Mouse (Mus musculus) MEL (cell line): Measurements from ENCODE around the gene Amotl1. TPM values are rescaled to one million over a fixed set of nuclear protein-coding genes. Genes with fewer than 3 reads are reported as not detected.
A peak's percentile ranks its signal among the peaks of the same experiment; 100 is the strongest.

ENCODE experiments used
- DNase-seq: peaks from one replicate; pipeline ENCODE4 v3.0.0; 2011; ENCODE audit warnings: low read depth, low spot score
- H3K27ac ChIP-seq: 2 replicates; pipeline ENCODE4 v1.5.1; 2012; ENCODE audit warnings: low read depth, mild to moderate bottlenecking, control low read depth, low read length, moderate library complexity; ENCODE audit not compliant: control insufficient read depth
- H3K27me3 ChIP-seq, 2 experiments: fragments of 150-350 bp in 1 of 2; sonication (generic) in 1 of 2; 2 replicates each; pipeline ENCODE4 v1.6.1; 2012; ENCODE audit warnings: low read length in 2 of 2, mild to moderate bottlenecking in 2 of 2, improper control_type of control experiment in 1 of 2, moderate library complexity in 1 of 2; ENCODE audit not compliant: insufficient read depth in 2 of 2, control insufficient read depth in 1 of 2
- H3K36me3 ChIP-seq, 2 experiments: 2 replicates each; pipeline ENCODE4 v1.6.1; 2012 to 2014; ENCODE audit warnings: low read length in 2 of 2, improper control_type of control experiment in 1 of 2, inconsistent platforms in 1 of 2, mild to moderate bottlenecking in 1 of 2; ENCODE audit not compliant: insufficient read depth in 2 of 2, control insufficient read depth in 1 of 2
- H3K4me1 ChIP-seq, 2 experiments: fragments of 150-350 bp in 1 of 2; sonication (generic) in 1 of 2; 2 replicates each; pipeline ENCODE4 v1.6.1; 2012; ENCODE audit warnings: low read length in 2 of 2, improper control_type of control experiment in 1 of 2, mild to moderate bottlenecking in 1 of 2; ENCODE audit not compliant: insufficient read depth in 2 of 2, control insufficient read depth in 1 of 2
- H3K4me3 ChIP-seq, 2 experiments: fragments of 150-350 bp in 1 of 2; sonication (generic) in 1 of 2; 2 replicates each; pipeline ENCODE4 v1.5.1; 2012; ENCODE audit warnings: low read depth in 2 of 2, low read length in 2 of 2, mild to moderate bottlenecking in 2 of 2, moderate library complexity in 2 of 2, control low read depth in 1 of 2, improper control_type of control experiment in 1 of 2; ENCODE audit not compliant: control insufficient read depth in 1 of 2, insufficient read depth in 1 of 2
- H3K79me2 ChIP-seq: 2 replicates; pipeline ENCODE4 v1.6.1; 2012; ENCODE audit warnings: mild to moderate bottlenecking, low read length, moderate library complexity; ENCODE audit not compliant: control insufficient read depth, poor library complexity, insufficient read depth
- H3K9ac ChIP-seq: 2 replicates; pipeline ENCODE4 v1.6.1; 2012; ENCODE audit warnings: low read depth, mild to moderate bottlenecking, control low read depth, low read length, moderate library complexity; ENCODE audit not compliant: control insufficient read depth, poor library complexity, severe bottlenecking
- H3K9me3 ChIP-seq: fragments of 150-350 bp; sonication (generic); replicated peaks from 2 replicates; pipeline ENCODE4 v1.6.1; 2012; ENCODE audit warnings: mild to moderate bottlenecking, low read length, improper control_type of control experiment, moderate library complexity; ENCODE audit not compliant: insufficient read depth
- BHLHE40 ChIP-seq: IDR thresholded peaks from 2 replicates; pipeline ENCODE4 v1.6.1; 2012; ENCODE audit warnings: low read depth, mild to moderate bottlenecking, inconsistent platforms, low read length, improper control_type of control experiment, borderline replicate concordance
- CHD1 ChIP-seq: IDR thresholded peaks from 2 replicates; pipeline ENCODE4 v1.6.1; 2012; ENCODE audit warnings: low read depth, mild to moderate bottlenecking, inconsistent platforms, low read length, improper control_type of control experiment
- CHD2 ChIP-seq: IDR thresholded peaks from 2 replicates; pipeline ENCODE4 v1.6.1; 2011; ENCODE audit warnings: low read length, improper control_type of control experiment
- CTCF ChIP-seq, 3 experiments: IDR thresholded peaks in 2 of 3; conservative IDR thresholded peaks in 1 of 3; 2 replicates each; pipeline ENCODE4 v1.5.1; 2011 to 2012; ENCODE audit warnings: low read length in 3 of 3, low read depth in 2 of 3, mild to moderate bottlenecking in 2 of 3, improper control_type of control experiment in 1 of 3, inconsistent platforms in 1 of 3, mixed read lengths in 1 of 3, moderate library complexity in 1 of 3; ENCODE audit not compliant: control insufficient read depth in 1 of 3, insufficient read depth in 1 of 3, poor library complexity in 1 of 3, severe bottlenecking in 1 of 3
- E2F4 ChIP-seq: IDR thresholded peaks from 2 replicates; pipeline ENCODE4 v1.6.1; 2011; ENCODE audit warnings: low read depth, low read length, improper control_type of control experiment, borderline replicate concordance
- ELF1 ChIP-seq: IDR thresholded peaks from 2 replicates; pipeline ENCODE4 v1.6.1; 2014; ENCODE audit warnings: low read depth, mild to moderate bottlenecking, inconsistent platforms, low read length, improper control_type of control experiment, moderate library complexity
- EP300 ChIP-seq, 2 experiments: IDR thresholded peaks; 2 replicates each; pipeline ENCODE4 v1.6.1; 2011; ENCODE audit warnings: improper control_type of control experiment in 2 of 2, low read length in 2 of 2, low read depth in 1 of 2, mild to moderate bottlenecking in 1 of 2
- ETS1 ChIP-seq: IDR thresholded peaks from 2 replicates; pipeline ENCODE4 v1.6.1; 2012; ENCODE audit warnings: low read depth, mild to moderate bottlenecking, inconsistent platforms, low read length, improper control_type of control experiment, moderate library complexity
- GABPA ChIP-seq: IDR thresholded peaks from 2 replicates; pipeline ENCODE4 v1.6.1; 2012; ENCODE audit warnings: low read depth, mild to moderate bottlenecking, inconsistent platforms, low read length, improper control_type of control experiment, moderate library complexity
- GATA1 ChIP-seq: IDR thresholded peaks from 2 replicates; pipeline ENCODE4 v1.6.1; 2011; ENCODE audit warnings: low read depth, low read length, improper control_type of control experiment
- HCFC1 ChIP-seq: IDR thresholded peaks from 2 replicates; pipeline ENCODE4 v1.6.1; 2012; ENCODE audit warnings: low read depth, mild to moderate bottlenecking, inconsistent platforms, low read length, improper control_type of control experiment, moderate library complexity
- JUND ChIP-seq: IDR thresholded peaks from 2 replicates; pipeline ENCODE4 v1.6.1; 2011; ENCODE audit warnings: low read depth, mild to moderate bottlenecking, improper control_type of control experiment, low read length
- KAT2A ChIP-seq: conservative IDR thresholded peaks from 2 replicates; pipeline ENCODE4 v1.6.1; 2012; ENCODE audit warnings: low read depth, low read length, improper control_type of control experiment, inconsistent platforms
- MAFK ChIP-seq: IDR thresholded peaks from 2 replicates; pipeline ENCODE4 v1.6.1; 2011; ENCODE audit warnings: low read depth, mild to moderate bottlenecking, low read length, improper control_type of control experiment, borderline replicate concordance
- MAX ChIP-seq: IDR thresholded peaks from 2 replicates; pipeline ENCODE4 v1.6.1; 2011; ENCODE audit warnings: low read length, improper control_type of control experiment
- MAZ ChIP-seq: IDR thresholded peaks from 2 replicates; pipeline ENCODE4 v1.6.1; 2012; ENCODE audit warnings: low read depth, mild to moderate bottlenecking, inconsistent platforms, low read length, improper control_type of control experiment
- MXI1 ChIP-seq: IDR thresholded peaks from 2 replicates; pipeline ENCODE4 v1.6.1; 2011; ENCODE audit warnings: mild to moderate bottlenecking, low read depth, low read length, improper control_type of control experiment
- MYB ChIP-seq: IDR thresholded peaks from 2 replicates; pipeline ENCODE4 v1.6.1; 2011; ENCODE audit warnings: mild to moderate bottlenecking, low read depth, low read length, improper control_type of control experiment
- MYC ChIP-seq: IDR thresholded peaks from 2 replicates; pipeline ENCODE4 v1.6.1; 2011; ENCODE audit warnings: low read depth, mild to moderate bottlenecking, low read length, improper control_type of control experiment, moderate library complexity
- NELFE ChIP-seq: IDR thresholded peaks from 2 replicates; pipeline ENCODE4 v1.6.1; 2011; ENCODE audit warnings: low read depth, low read length, improper control_type of control experiment
- NRF1 ChIP-seq: IDR thresholded peaks from 2 replicates; pipeline ENCODE4 v1.6.1; 2014; ENCODE audit warnings: low read depth, mild to moderate bottlenecking, inconsistent platforms, low read length, improper control_type of control experiment, moderate library complexity; ENCODE audit not compliant: poor library complexity, insufficient read depth, severe bottlenecking
- POLR2A ChIP-seq, 2 experiments: IDR thresholded peaks; 2 replicates each; pipeline ENCODE4 v1.6.1; 2011 to 2012; ENCODE audit warnings: low read length in 2 of 2, mild to moderate bottlenecking in 2 of 2, control low read depth in 1 of 2, improper control_type of control experiment in 1 of 2, low read depth in 1 of 2, moderate library complexity in 1 of 2; ENCODE audit not compliant: control insufficient read depth in 1 of 2, insufficient read depth in 1 of 2, poor library complexity in 1 of 2
- POLR2AphosphoS2 ChIP-seq: IDR thresholded peaks from 2 replicates; pipeline ENCODE4 v1.6.1; 2011; ENCODE audit warnings: low read length, improper control_type of control experiment
- POLR2AphosphoS5 ChIP-seq: IDR thresholded peaks from 2 replicates; pipeline ENCODE4 v1.6.1; 2012; ENCODE audit warnings: low read depth, borderline replicate concordance, mild to moderate bottlenecking, inconsistent platforms, low read length, moderate library complexity, mixed read lengths
- RAD21 ChIP-seq: IDR thresholded peaks from 2 replicates; pipeline ENCODE4 v1.6.1; 2011; ENCODE audit warnings: mild to moderate bottlenecking, low read depth, low read length, improper control_type of control experiment
- RCOR1 ChIP-seq: IDR thresholded peaks from 2 replicates; pipeline ENCODE4 v1.6.1; 2012; ENCODE audit warnings: low read depth, mild to moderate bottlenecking, inconsistent platforms, low read length, improper control_type of control experiment
- SIN3A ChIP-seq: IDR thresholded peaks from 2 replicates; pipeline ENCODE4 v1.6.1; 2012; ENCODE audit warnings: low read length, improper control_type of control experiment, inconsistent platforms
- SMC3 ChIP-seq: IDR thresholded peaks from 2 replicates; pipeline ENCODE4 v1.6.1; 2011; ENCODE audit warnings: low read depth, low read length, improper control_type of control experiment
- TBP ChIP-seq: IDR thresholded peaks from 2 replicates; pipeline ENCODE4 v1.8.0; 2011; ENCODE audit warnings: low read depth, low read length, improper control_type of control experiment
- TCF12 ChIP-seq: IDR thresholded peaks from 2 replicates; pipeline ENCODE4 v1.6.1; 2014; ENCODE audit warnings: low read depth, mild to moderate bottlenecking, inconsistent platforms, low read length, improper control_type of control experiment, moderate library complexity
- UBTF ChIP-seq: IDR thresholded peaks from 2 replicates; pipeline ENCODE4 v1.6.1; 2012; ENCODE audit warnings: low read depth, mild to moderate bottlenecking, inconsistent platforms, low read length, improper control_type of control experiment, moderate library complexity, borderline replicate concordance; ENCODE audit not compliant: insufficient read depth
- USF2 ChIP-seq, 2 experiments: IDR thresholded peaks; 2 replicates each; pipeline ENCODE4 v1.6.1; 2011 to 2012; ENCODE audit warnings: improper control_type of control experiment in 2 of 2, low read length in 2 of 2, borderline replicate concordance in 1 of 2, inconsistent platforms in 1 of 2, low read depth in 1 of 2, mild to moderate bottlenecking in 1 of 2; ENCODE audit not compliant: insufficient read depth in 1 of 2
- ZC3H11A ChIP-seq: IDR thresholded peaks from 2 replicates; pipeline ENCODE4 v1.6.1; 2012; ENCODE audit warnings: low read depth, mild to moderate bottlenecking, inconsistent platforms, low read length, improper control_type of control experiment
- ZMIZ1 ChIP-seq: IDR thresholded peaks from 2 replicates; pipeline ENCODE4 v1.6.1; 2012; ENCODE audit warnings: low read depth, mild to moderate bottlenecking, inconsistent platforms, low read length, improper control_type of control experiment, moderate library complexity
- polyA plus RNA-seq, 2 experiments: library from polyadenylated mRNA; stranded (reverse) in 1 of 2; unstranded in 1 of 2; fragments of >175 nt in 1 of 2; fragments of >200 nt in 1 of 2; gene quantifications; 2 replicates each; pipeline versions ENCODE4 v1.2.1 to v1.2.4; 2012; ENCODE audit warnings: low replicate concordance in 2 of 2, low read depth in 1 of 2; ENCODE audit not compliant: insufficient read length in 2 of 2, insufficient read depth in 1 of 2, missing spikeins in 1 of 2
- total RNA-seq: library from RNA; depleted of rRNA; stranded (reverse); fragments of 300-350 nt; gene quantifications from 2 replicates; pipeline ENCODE4 v1.2.3, GENCODE M21; 2012

Amotl1 gene
- total and polyA plus RNA-seq, 3 experiments = 7.4 to 9.3 TPM; not detected in 1

GRCm38 (mm10) chr9:14569175-14569975, 75.5 kb downstream of the Amotl1 start:
- no peak overlapping the region; a peak in 1 of 4 replicates for H3K4me3 ChIP-seq
- peak overlapping the region; percentile 95 for H3K27ac ChIP-seq
- H3K9ac ChIP-seq = peak overlapping the region; percentile 30
- DNase-seq = peak; percentile 89
- peaks cover 0 to 32% of the 10 kb centered on the region in 2 experiments; a peak in 2 of 4 replicates for H3K36me3 ChIP-seq
- no peaks in the 10 kb centered on the region for H3K9me3 ChIP-seq
- no peaks in the 10 kb centered on the region for H3K79me2 ChIP-seq
- peaks cover 24 to 27% of the 10 kb centered on the region in 2 experiments for H3K4me1 ChIP-seq
- H3K27me3 ChIP-seq = no peaks in the 10 kb centered on the region
- TF ChIP-seq MYC (peak; percentile 42; the same call in 1 of the 2 replicates), CHD1 (peak; percentile 38; the same call in 1 of the 2 replicates), CHD2 (peak; percentile 17; the same call in 1 of the 2 replicates), MAFK (peak; percentile 37; the same call in 1 of the 2 replicates), SIN3A (peak; percentile 86; the same call in 1 of the 2 replicates), TBP (peak; percentile 82), JUND (peak; percentile 68; the same call in 1 of the 2 replicates), ZC3H11A (no peak; the same call in 1 of the 2 replicates), RAD21 (no peak), KAT2A (no peak; the same call in none of the 2 replicates), TCF12 (peak; percentile 97), CTCF (IDR thresholded peaks at IDR 0.05 in 2 of 3, conservative IDR thresholded peaks at IDR 0.05 in 1 of 3; ENCODE audit: control insufficient read depth in 1 of 3, insufficient read depth in 1 of 3, low read depth in 2 of 3, low read length in 3 of 3, poor library complexity in 1 of 3, severe bottlenecking in 1 of 3) (no peak), HCFC1 (no peak), RCOR1 (peak; percentile 77; the same call in 1 of the 2 replicates), BHLHE40 (no peak), MAZ (peak; percentile 59; the same call in 1 of the 2 replicates), NELFE (0 out of 2 replicates have a peak, but pooled peaks have one; percentile 45), POLR2AphosphoS2 (no peak), EP300 (IDR thresholded peaks at IDR 0.05; ENCODE audit: low read depth in 1 of 2, low read length in 2 of 2) (peak; percentile 99 to 100), UBTF (no peak), ETS1 (peak; percentile 97), NRF1 (no peak), MXI1 (peak; percentile 58; the same call in 1 of the 2 replicates), MAX (peak; percentile 3; the same call in 1 of the 2 replicates), MYB (peak; percentile 99), ZMIZ1 (peak; percentile 53), SMC3 (no peak), GABPA (0 out of 2 replicates have a peak, but pooled peaks have one; percentile 14), ELF1 (0 out of 2 replicates have a peak, but pooled peaks have one; percentile 5), POLR2AphosphoS5 (0 out of 2 replicates have a peak, but pooled peaks have one; percentile 25), E2F4 (0 out of 2 replicates have a peak, but pooled peaks have one; percentile 64), GATA1 (peak; percentile 100), USF2 (IDR thresholded peaks at IDR 0.05; ENCODE audit: borderline replicate concordance in 1 of 2, insufficient read depth in 1 of 2, low read depth in 1 of 2, low read length in 2 of 2) (no peak), POLR2A (IDR thresholded peaks at IDR 0.05; ENCODE audit: control insufficient read depth in 1 of 2, insufficient read depth in 1 of 2, low read depth in 1 of 2, low read length in 2 of 2, poor library complexity in 1 of 2) (peak in 1 of 2 experiments; percentile 58; a peak in 1 of 4 replicates)
